Mouse (Mus musculus) liver, embryonic 18 days (tissue): ENCODE results near the gene Vmn1r63. TPM values are rescaled to one million over a fixed set of nuclear protein-coding genes. Genes with fewer than 3 reads are reported as not detected.

Experiments
- polyA plus RNA-seq: library from polyadenylated mRNA; depleted of rRNA; stranded (reverse); fragments of >200 nt; gene quantifications from 2 replicates; pipeline ENCODE4 v1.2.3, GENCODE M21; 2012; rRNA removed

Gene Vmn1r63
- not detected in 2 replicates for polyA plus RNA-seq

GRCm38 (mm10) chr7:5805345-5805744 is at the start of gene Vmn1r63:
Gene Vmn1r63, minus strand, starts transcription at chr7:5805445.

Other genes with a start within 250 kb of the Vmn1r63 start
- gene Vmn1r61, start 192.2 kb downstream of the Vmn1r63 start, polyA plus RNA-seq, result not detected in 2 replicates
- gene Vmn1r62, start 131.8 kb downstream of the Vmn1r63 start, polyA plus RNA-seq, result not detected in 2 replicates
- gene Vmn1r64, start 79.1 kb upstream of the Vmn1r63 start, polyA plus RNA-seq, result not detected in 2 replicates
- not detected in 2 replicates for gene Vmn1r65, start 205.6 kb upstream of the Vmn1r63 start, polyA plus RNA-seq
- 0.01 TPM in 1 of 2 replicates, not detected in the other for gene Nlrp4c, start 239.7 kb upstream of the Vmn1r63 start, polyA plus RNA-seq